Mouse (Mus musculus): Measurements from ENCODE around the gene Rapgef1.

GRCm38 (mm10) chr2:29764831-29765230 is 145.3 kb downstream of the Rapgef1 start:
- no peak for TF ChIP-seq FLI1 (IDR thresholded peaks at IDR 0.05; ENCODE audit: low read length)
- TF ChIP-seq GATA1 (IDR thresholded peaks at IDR 0.05; ENCODE audit: borderline replicate concordance, low read length): no peak
